Mouse (Mus musculus) limb, embryonic 14.5 days (tissue): ENCODE data around the gene Rhbdl1. TPM values are rescaled to one million over a fixed set of nuclear protein-coding genes. Genes with fewer than 3 reads are reported as not detected.

ENCODE experiments used
- ATAC-seq: fragments of 200-750 bp; cut with Nextera tagmentation; 2 replicates; pipeline ENCODE4 v1.8.0; 2017; ENCODE audit warnings: low read depth, moderate number of reproducible peaks, moderate TSS enrichment; ENCODE audit not compliant: low FRiP score
- DNase-seq: peaks from one replicate; pipeline ENCODE4 v3.0.0-alpha.2; 2015; ENCODE audit warnings: low spot score
- H3K27ac ChIP-seq: fragments of 300-500 bp; sonication (generic); replicated peaks from 2 replicates; pipeline ENCODE4 v1.5.1; 2014; ENCODE audit warnings: low read depth, mild to moderate bottlenecking, low read length, moderate library complexity, mixed read lengths
- H3K27me3 ChIP-seq: fragments of 300-500 bp; sonication (generic); 2 replicates; pipeline ENCODE4 v1.6.1; 2014; ENCODE audit warnings: low read length, mixed read lengths; ENCODE audit not compliant: control insufficient read depth, insufficient read depth
- H3K36me3 ChIP-seq: fragments of 300-500 bp; sonication (generic); 2 replicates; pipeline ENCODE4 v1.6.1; 2014; ENCODE audit warnings: mild to moderate bottlenecking, low read length, moderate library complexity, mixed read lengths; ENCODE audit not compliant: control insufficient read depth, insufficient read depth
- H3K4me1 ChIP-seq: fragments of 300-500 bp; sonication (generic); 2 replicates; pipeline ENCODE4 v1.6.1; 2014; ENCODE audit warnings: antibody characterized with exemption, low read length, mixed read lengths; ENCODE audit not compliant: control insufficient read depth, insufficient read depth
- H3K4me2 ChIP-seq: fragments of 300-500 bp; sonication (generic); replicated peaks from 2 replicates; pipeline ENCODE4 v1.6.1; 2014; ENCODE audit warnings: low read depth, mild to moderate bottlenecking, low read length, moderate library complexity; ENCODE audit not compliant: severe bottlenecking
- H3K4me3 ChIP-seq: fragments of 300-500 bp; sonication (generic); replicated peaks from 2 replicates; pipeline ENCODE4 v1.5.1; 2014; ENCODE audit warnings: low read length
- H3K9ac ChIP-seq: fragments of 300-500 bp; sonication (generic); 2 replicates; pipeline ENCODE4 v1.6.1; 2014; ENCODE audit warnings: mild to moderate bottlenecking, low read depth, low read length, moderate library complexity; ENCODE audit not compliant: severe bottlenecking
- H3K9me3 ChIP-seq: fragments of 300-500 bp; sonication (generic); 2 replicates; pipeline ENCODE4 v1.6.1; 2016; ENCODE audit warnings: low read length; ENCODE audit not compliant: control insufficient read depth
- POLR2A ChIP-seq: fragments of 200-500 bp; IDR thresholded peaks from 2 replicates; pipeline ENCODE4 v1.8.0; 2012; ENCODE audit warnings: inconsistent platforms, mild to moderate bottlenecking, moderate library complexity, borderline replicate concordance; ENCODE audit not compliant: insufficient read depth, insufficient read length; ENCODE audit errors: extremely low read depth
- WGBS: fragments of 180-500 bp; shearing (Covaris S2); extraction: QIAGEN DNeasy Blood & Tissue Kit; methylation state at CpG from one replicate; pipeline ENCODE4 v1.1.7; 2014; 5-methylcytosine and 5-hydroxymethylcytosine counted together
- polyA plus RNA-seq, 2 experiments: library from polyadenylated mRNA; depleted of rRNA in 1 of 2; stranded (reverse) in 1 of 2; unstranded in 1 of 2; fragments of >200 nt; fragmentation: Nextera tagmentation in 1 of 2; extraction: Ambion mirVana in 1 of 2; gene quantifications; 2 replicates each; pipeline versions ENCODE4 v1.2.1 to v1.2.3; 2012 to 2014

Gene Rhbdl1
- polyA plus RNA-seq, 2 experiments = 2.3 to 11.7 TPM

DNA sequence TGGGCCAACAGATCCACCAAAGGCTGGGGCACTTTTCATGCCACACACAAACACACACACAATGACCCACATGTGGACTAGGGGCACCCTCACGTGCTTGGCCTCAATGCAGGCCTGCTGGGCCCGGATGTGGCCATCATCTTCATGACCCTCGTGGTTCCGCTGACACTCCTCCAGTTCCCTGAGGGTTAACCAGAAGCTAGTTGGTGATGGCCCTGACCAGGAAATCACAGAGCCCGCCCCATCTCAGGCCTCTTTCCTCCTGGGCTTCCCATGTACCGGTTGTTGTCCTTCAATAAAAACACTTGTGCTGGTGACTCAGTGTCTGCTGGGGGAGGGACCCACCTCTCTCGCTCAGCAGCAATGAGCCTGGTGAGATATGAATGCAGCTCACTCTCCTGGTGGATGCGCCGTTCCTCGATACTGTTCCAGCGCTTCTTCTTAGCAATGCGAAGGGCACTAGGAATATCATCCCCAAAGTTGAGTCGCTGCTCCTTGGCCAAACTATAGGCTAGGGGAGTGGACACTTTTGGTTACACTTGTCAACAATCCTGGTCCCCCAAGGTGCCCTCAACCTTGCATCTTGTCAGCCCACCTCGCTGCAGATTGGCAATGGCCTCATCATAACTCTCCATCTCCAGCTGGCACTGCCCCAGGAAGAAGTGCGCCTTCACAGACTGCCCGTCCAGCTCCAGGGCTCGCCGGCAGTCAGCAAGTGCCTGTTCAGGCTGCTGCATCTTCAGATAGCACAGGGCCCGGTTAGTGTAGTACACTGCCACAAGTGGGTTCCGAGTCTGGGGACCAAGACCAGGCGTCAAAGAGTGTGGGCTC is 5.4 kb downstream of the Rhbdl1 start:
- no peak overlapping the region for H3K27ac ChIP-seq
- peak overlapping the region; percentile 91 for H3K4me2 ChIP-seq
- ATAC-seq (no peak), DNase-seq (no peak)
- H3K9ac ChIP-seq = peak overlapping the region; percentile 77
- peaks cover 50% of the 10 kb centered on the region for H3K4me1 ChIP-seq
- no peaks in the 10 kb centered on the region for H3K9me3 ChIP-seq
- H3K4me3 ChIP-seq = peak overlapping the region; percentile 85
- no peaks in the 10 kb centered on the region for H3K27me3 ChIP-seq
- WGBS = 60% methylated on average over 21 of the region's 21 CpGs
- peaks cover 44% of the 10 kb centered on the region for H3K36me3 ChIP-seq
- no peak for TF ChIP-seq POLR2A

DNA sequence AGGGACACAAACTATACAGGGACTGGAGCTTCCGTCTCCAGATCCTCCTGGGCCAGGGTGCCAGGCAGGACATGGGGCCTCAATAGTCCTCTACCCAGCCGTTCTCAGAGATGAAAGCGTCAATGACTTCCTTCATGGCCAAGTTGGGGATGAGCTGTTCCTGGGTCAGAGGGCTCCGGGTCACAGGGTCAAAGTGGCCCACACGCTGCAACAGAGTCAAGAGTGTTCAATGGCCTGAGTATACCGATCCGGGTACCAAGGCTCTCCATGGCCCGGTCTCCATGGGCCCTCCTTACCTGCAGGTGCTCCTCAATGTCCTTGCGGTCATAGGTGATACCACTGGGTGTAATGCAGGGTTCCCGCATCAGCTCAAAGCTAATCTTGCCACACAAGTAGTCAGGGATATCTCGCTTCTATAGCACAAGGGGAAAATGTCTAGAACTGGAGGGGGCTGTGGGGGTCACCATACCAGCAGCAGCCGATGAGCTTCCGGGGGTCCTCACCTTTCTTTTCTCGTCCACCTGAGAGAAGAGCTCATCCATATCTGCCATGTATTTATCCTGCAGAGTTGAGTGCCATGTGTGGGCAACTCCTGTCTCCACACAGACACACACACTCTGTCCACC is 6.2 kb downstream of the Rhbdl1 start:
- H3K9me3 ChIP-seq = no peaks in the 10 kb centered on the region
- 86% methylated on average over 14 of the region's 14 CpGs for WGBS
- peak overlapping the region; percentile 85 for H3K4me3 ChIP-seq
- ATAC-seq = no peak
- TF ChIP-seq POLR2A = no peak
- H3K4me1 ChIP-seq = peaks cover 43% of the 10 kb centered on the region
- H3K27me3 ChIP-seq = no peaks in the 10 kb centered on the region
- no peak for DNase-seq
- H3K4me2 ChIP-seq = peak overlapping the region; percentile 91; the same call in 1 of the 2 replicates
- no peak overlapping the region for H3K27ac ChIP-seq
- H3K36me3 ChIP-seq = peaks cover 50% of the 10 kb centered on the region
- H3K9ac ChIP-seq = 0 out of 2 replicates have a peak overlapping the region, but pooled peaks have one; percentile 77

DNA sequence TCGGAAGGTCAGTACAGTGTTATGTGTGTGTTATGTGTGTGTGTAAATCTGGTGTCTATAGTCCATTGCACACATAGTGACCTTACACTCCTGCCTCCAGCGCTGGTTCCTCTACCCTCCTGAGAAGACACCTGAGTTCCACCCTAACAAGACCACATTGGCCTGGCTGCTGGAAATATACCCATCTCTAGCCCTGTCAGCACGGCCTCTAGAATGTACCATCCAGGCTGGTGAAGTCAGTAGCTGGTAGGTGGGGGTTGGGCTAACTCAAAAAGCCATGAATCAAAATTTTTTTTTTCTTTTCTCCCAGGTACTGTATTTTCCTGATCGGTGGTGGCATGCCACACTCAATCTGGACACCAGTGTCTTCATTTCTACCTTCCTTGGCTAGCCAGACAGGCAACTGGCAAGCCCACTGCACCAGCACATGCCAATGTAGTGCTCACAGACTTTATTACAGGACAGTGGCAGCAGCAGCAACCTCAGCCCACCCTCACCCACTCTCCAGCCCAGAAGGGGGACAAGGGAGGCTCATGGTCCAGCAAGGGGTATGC is 6.8 kb downstream of the Rhbdl1 start:
- no peak for TF ChIP-seq POLR2A
- Histone ChIP-seq H3K9ac (no peak overlapping the region; the same call in 1 of the 2 replicates), H3K27me3 (no peaks in the 10 kb centered on the region), H3K36me3 (peaks cover 48% of the 10 kb centered on the region), H3K4me3 (peak overlapping the region; percentile 67), H3K9me3 (no peaks in the 10 kb centered on the region), H3K4me1 (peaks cover 40% of the 10 kb centered on the region), H3K27ac (no peak overlapping the region), H3K4me2 (peak overlapping the region; percentile 79)
- no peak for DNase-seq
- no peak for ATAC-seq
- WGBS = 87% methylated on average over 4 of the region's 4 CpGs

DNA sequence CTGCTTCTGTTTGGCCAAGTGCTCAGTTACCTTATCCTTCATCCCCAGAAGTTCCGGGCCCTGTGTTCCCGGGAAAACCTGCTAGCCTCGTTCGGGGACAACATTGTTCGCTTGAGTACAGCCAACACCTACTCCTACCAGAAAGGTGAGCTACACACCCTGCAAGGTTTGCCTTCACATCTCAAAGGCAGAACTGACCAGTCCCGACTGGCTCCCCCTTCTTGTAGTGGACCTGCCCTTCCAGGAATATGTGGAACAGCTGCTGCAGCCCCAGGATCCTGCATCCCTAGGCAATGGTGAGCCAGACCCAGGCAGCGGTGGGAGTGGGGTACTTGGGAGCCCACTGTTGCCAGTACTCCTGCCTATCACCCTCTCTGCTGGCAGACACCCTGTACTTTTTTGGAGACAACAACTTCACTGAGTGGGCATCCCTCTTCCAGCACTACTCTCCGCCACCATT is 7.5 kb downstream of the Rhbdl1 start:
- peak overlapping the region; percentile 79 for H3K4me2 ChIP-seq
- no peak for TF ChIP-seq POLR2A
- H3K36me3 ChIP-seq = peaks cover 41% of the 10 kb centered on the region
- no peaks in the 10 kb centered on the region for H3K9me3 ChIP-seq
- WGBS = 42% methylated on average over 8 of the region's 8 CpGs
- H3K4me3 ChIP-seq = peak overlapping the region; percentile 67
- no peaks in the 10 kb centered on the region for H3K27me3 ChIP-seq
- peak overlapping the region; percentile 81 for H3K27ac ChIP-seq
- H3K9ac ChIP-seq = peak overlapping the region; percentile 73
- peaks cover 36% of the 10 kb centered on the region for H3K4me1 ChIP-seq
- DNase-seq (no peak), ATAC-seq (no peak)
